Comparison of ENCODE assay signal across 9 mouse cellular contexts in the genomic region with DNA sequence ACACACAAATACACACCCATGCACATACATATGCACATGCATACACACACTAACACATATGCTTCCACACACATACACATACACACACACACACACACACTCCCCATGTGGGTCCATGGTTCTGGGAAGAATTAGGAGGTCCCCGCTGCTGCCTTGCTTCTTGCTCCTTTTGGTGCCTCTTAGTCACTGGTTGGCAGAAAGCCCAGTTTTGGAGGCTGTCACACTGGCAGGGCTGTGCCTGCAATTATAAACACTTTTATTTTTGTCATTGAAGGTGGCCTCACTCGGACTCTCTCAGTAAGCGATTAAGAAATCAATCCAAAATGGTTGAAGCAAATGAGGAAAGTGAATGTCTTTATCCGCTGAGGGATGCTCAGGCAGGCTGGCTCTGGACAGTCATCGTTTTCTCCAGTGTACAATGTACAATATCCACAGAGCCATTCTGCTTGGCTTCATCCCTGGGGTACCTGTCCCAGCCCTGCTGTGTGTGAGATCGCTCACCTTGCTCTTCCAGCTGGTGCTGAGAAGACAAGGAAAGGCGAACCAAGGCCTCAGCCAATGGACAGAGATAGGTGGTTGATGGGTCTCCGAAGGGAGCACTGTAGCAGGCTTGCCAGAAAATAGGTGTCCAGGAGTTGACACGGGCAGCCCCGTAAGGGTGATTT.
DNase-seq lines count a peak whose midpoint lies in the region; ATAC-seq and TF ChIP-seq lines count a peak whose summit lies in the region.
"Had no signal": no experiment of that assay in that cellular context is flagged by ENCODE, and none has a peak within 500 bp of the region (broad histone marks: within the 10 kb centered on the region; RNA-seq: fewer than 3 reads in every experiment).

No protein-coding gene starts in this region.

- no peaks in the 10 kb centered on the region for H3K36me3 ChIP-seq in forebrain, embryonic 13.5 days (ENCODE audit: poor library complexity, severe bottlenecking)
- no peaks in the 10 kb centered on the region for H3K36me3 ChIP-seq in forebrain, embryonic 10.5 days (replicated peaks)
- 0 out of 2 replicates have a peak, but pooled peaks cover 4% of the 10 kb centered on the region for H3K36me3 ChIP-seq in neural tube, embryonic 15.5 days
- no peaks in the 10 kb centered on the region for H3K36me3 ChIP-seq in thymus, adult 2 months (ENCODE audit: control insufficient read depth, insufficient read depth, low read length)
- H3K36me3 ChIP-seq: hindbrain, embryonic 15.5 days had no signal

- peaks cover 12% of the 10 kb centered on the region for H3K4me1 ChIP-seq in forebrain, embryonic 13.5 days
- no peaks in the 10 kb centered on the region for H3K4me1 ChIP-seq in forebrain, embryonic 10.5 days
- H3K4me1 ChIP-seq in neural tube, embryonic 15.5 days: peaks cover 5% of the 10 kb centered on the region; the same call in 1 of the 2 replicates
- no peaks in the 10 kb centered on the region for H3K4me1 ChIP-seq in thymus, adult 2 months (replicated peaks; ENCODE audit: control insufficient read depth, insufficient read depth, low read length)

- H3K4me3 ChIP-seq in forebrain, embryonic 13.5 days: no peak overlapping the region
- no peak overlapping the region for H3K4me3 ChIP-seq in forebrain, embryonic 10.5 days
- H3K4me3 ChIP-seq in neural tube, embryonic 15.5 days (replicated peaks): no peak overlapping the region
- H3K4me3 ChIP-seq in thymus, adult 2 months (ENCODE audit: control insufficient read depth, insufficient read depth, low read length): no peak overlapping the region
- H3K4me3 ChIP-seq: hindbrain, embryonic 15.5 days had no signal

- no peak overlapping the region for H3K9ac ChIP-seq in forebrain, embryonic 13.5 days
- no peak overlapping the region for H3K9ac ChIP-seq in neural tube, embryonic 15.5 days (replicated peaks)
- H3K9ac ChIP-seq: hindbrain, embryonic 15.5 days had no signal

- H3K4me2 ChIP-seq in forebrain, embryonic 13.5 days: no peak overlapping the region
- no peak overlapping the region for H3K4me2 ChIP-seq in neural tube, embryonic 15.5 days
- H3K4me2 ChIP-seq: hindbrain, embryonic 15.5 days had no signal

- TF ChIP-seq POLR2A in thymus, adult 2 months (IDR thresholded peaks at IDR 0.05; ENCODE audit: control insufficient read depth, extremely low read depth, insufficient read depth, low read length, poor library complexity): no peak

- no peak for TF ChIP-seq CTCF in thymus, adult 2 months (IDR thresholded peaks at IDR 0.05; ENCODE audit: borderline replicate concordance, control insufficient read depth, extremely low read depth, insufficient read depth, low read length, poor library complexity)

- no peaks in the 10 kb centered on the region for H3K9me3 ChIP-seq in forebrain, embryonic 13.5 days (replicated peaks)
- peaks cover 4% of the 10 kb centered on the region; the same call in 1 of the 2 replicates for H3K9me3 ChIP-seq in forebrain, embryonic 10.5 days
- H3K9me3 ChIP-seq in neural tube, embryonic 15.5 days (replicated peaks): no peaks in the 10 kb centered on the region; the same call in 1 of the 2 replicates

- peak; percentile 36; the same call in 1 of the 2 replicates for ATAC-seq in forebrain, embryonic 13.5 days
- no peak for ATAC-seq in neural tube, embryonic 15.5 days (ENCODE audit: low FRiP score)

- no peak overlapping the region for H3K27ac ChIP-seq in forebrain, embryonic 13.5 days
- no peak overlapping the region for H3K27ac ChIP-seq in forebrain, embryonic 10.5 days
- peak overlapping the region; percentile 23; the same call in 1 of the 2 replicates for H3K27ac ChIP-seq in neural tube, embryonic 15.5 days (replicated peaks)
- H3K27ac ChIP-seq in thymus, adult 2 months (ENCODE audit: control insufficient read depth, insufficient read depth, low read length): no peak overlapping the region
- H3K27ac ChIP-seq: hindbrain, embryonic 15.5 days had no signal

- no peak for DNase-seq in forebrain, embryonic 10.5 days (ENCODE audit: extremely low spot score, low spot score)
- peak; percentile 60 for DNase-seq in 3T3-L1 (ENCODE audit: low read depth, low spot score)
- DNase-seq in cerebellum, postnatal 14 days: peak; percentile 82 to 83
- DNase-seq in layer of hippocampus, adult 18-20 months (ENCODE audit: low spot score in 2 of 2): peak; percentile 66 to 79
- DNase-seq in thymus, adult 2 months: no peak
- DNase-seq in ovary, postnatal 36 days (ENCODE audit: low spot score): no peak

- 60% methylated on average over 10 of the region's 10 CpGs for WGBS in forebrain, embryonic 13.5 days
- WGBS in forebrain, embryonic 10.5 days: 93% methylated on average over 10 of the region's 10 CpGs
- WGBS in neural tube, embryonic 15.5 days: 67% methylated on average over 10 of the region's 10 CpGs
- WGBS in thymus, adult 2 months: 84% methylated on average over 10 of the region's 10 CpGs

- H3K27me3 ChIP-seq in forebrain, embryonic 13.5 days: no peaks in the 10 kb centered on the region
- no peaks in the 10 kb centered on the region for H3K27me3 ChIP-seq in forebrain, embryonic 10.5 days (ENCODE audit: poor library complexity, severe bottlenecking)
- H3K27me3 ChIP-seq in neural tube, embryonic 15.5 days (replicated peaks): no peaks in the 10 kb centered on the region
- H3K27me3 ChIP-seq in thymus, adult 2 months (ENCODE audit: control insufficient read depth, insufficient read depth, low read length): no peaks in the 10 kb centered on the region
- H3K27me3 ChIP-seq: hindbrain, embryonic 15.5 days had no signal

Comparison
In these comparisons a context has a peak if more than half of its experiments do, and no peak if none do; other contexts are left out.
1. DNase-seq: peak in 3T3-L1 (single experiment), cerebellum, postnatal 14 days (2 of 2) and layer of hippocampus, adult 18-20 months (2 of 2); none in forebrain, embryonic 10.5 days (single experiment), thymus, adult 2 months (single experiment) and ovary, postnatal 36 days (single experiment).